Mouse (Mus musculus) adrenal gland (tissue): Measurements from ENCODE around the gene Mgat5.

Experiments used
- intact Hi-C: fragments of 180-260 bp; cut with DNase I; formaldehyde crosslinking; loops from one replicate; pipeline ENCODE4 v1.15.1; 2025

Mgat5 gene

GRCm38 (mm10) chr1:127484826-127485225, 280.0 kb downstream of the Mgat5 start:
- intact Hi-C loops = no loop called here

GRCm38 (mm10) chr1:127487161-127487560, 282.3 kb downstream of the Mgat5 start:
- intact Hi-C loops = no loop called here

GRCm38 (mm10) chr1:127496737-127497543, 292.1 kb downstream of the Mgat5 start:
- intact Hi-C loops = loop anchor here (5.0 kb wide), 1 partner anchor 690 kb away; no protein-coding TSS in a partner anchor

GRCm38 (mm10) chr1:127498746-127499145, 293.9 kb downstream of the Mgat5 start:
- intact Hi-C loops = loop anchor here (5.0 kb wide), 1 partner anchor 689 kb away; no protein-coding TSS in a partner anchor

- intact Hi-C loops = loop anchor here (2.0 kb wide), 2 partner anchors 181 to 265 kb away; no protein-coding TSS in a partner anchor
Measured at GRCm38 (mm10) chr1:127500219-127500618, 295.4 kb downstream of the Mgat5 start.

GRCm38 (mm10) chr1:127500701-127501100, 295.9 kb downstream of the Mgat5 start:
- intact Hi-C loops = loop anchor here (2.0 kb wide), 2 partner anchors 180 to 264 kb away; no protein-coding TSS in a partner anchor

- intact Hi-C loops = no loop called here
Measured at GRCm38 (mm10) chr1:127507042-127507650, 302.3 kb downstream of the Mgat5 start.

GRCm38 (mm10) chr1:127508067-127508739, 303.4 kb downstream of the Mgat5 start:
- intact Hi-C loops = no loop called here

- intact Hi-C loops = no loop called here
Measured at GRCm38 (mm10) chr1:127508921-127509320, 304.1 kb downstream of the Mgat5 start.

GRCm38 (mm10) chr1:127511362-127511761, 306.5 kb downstream of the Mgat5 start:
- intact Hi-C loops = no loop called here

GRCm38 (mm10) chr1:127512709-127513108, 307.9 kb downstream of the Mgat5 start:
- intact Hi-C loops = no loop called here

GRCm38 (mm10) chr1:127513140-127513539, 308.3 kb downstream of the Mgat5 start:
- intact Hi-C loops = no loop called here

GRCm38 (mm10) chr1:127513664-127514063, 308.8 kb downstream of the Mgat5 start:
- intact Hi-C loops = no loop called here

GRCm38 (mm10) chr1:127514479-127514878, 309.7 kb downstream of the Mgat5 start:
- intact Hi-C loops = no loop called here

- intact Hi-C loops = no loop called here
Measured at GRCm38 (mm10) chr1:127514888-127515287, 310.1 kb downstream of the Mgat5 start.

- intact Hi-C loops = no loop called here
Measured at GRCm38 (mm10) chr1:127523364-127523763, 318.5 kb downstream of the Mgat5 start.

GRCm38 (mm10) chr1:127530849-127531580, 326.2 kb downstream of the Mgat5 start:
- intact Hi-C loops = no loop called here

GRCm38 (mm10) chr1:127531723-127532122, 326.9 kb downstream of the Mgat5 start:
- intact Hi-C loops = no loop called here

GRCm38 (mm10) chr1:127536448-127536847, 331.6 kb downstream of the Mgat5 start:
- intact Hi-C loops = no loop called here

- intact Hi-C loops = no loop called here
Measured at GRCm38 (mm10) chr1:127537204-127538038, 332.6 kb downstream of the Mgat5 start.
